Mouse (Mus musculus) bone marrow, adult 2 months (tissue): Measurements from ENCODE around the gene H2afv. TPM values are rescaled to one million over a fixed set of nuclear protein-coding genes. Genes with fewer than 3 reads are reported as not detected.
A peak's percentile ranks its signal among the peaks of the same experiment; 100 is the strongest.

Experiments
- H3K27ac ChIP-seq: fragments of 200-500 bp; 2 replicates; pipeline ENCODE4 v1.5.1; 2012; ENCODE audit warnings: low read depth, mild to moderate bottlenecking, control low read depth, inconsistent platforms, low read length; ENCODE audit not compliant: control insufficient read depth, poor library complexity, insufficient read depth
- H3K4me1 ChIP-seq: fragments of 200-500 bp; 2 replicates; pipeline ENCODE4 v1.6.1; 2011; ENCODE audit warnings: low read length; ENCODE audit not compliant: control insufficient read depth, insufficient read depth
- H3K4me3 ChIP-seq: fragments of 200-500 bp; replicated peaks from 2 replicates; pipeline ENCODE3; 2011; ENCODE audit warnings: mild to moderate bottlenecking, low read depth, low read length, control low read depth; ENCODE audit not compliant: control insufficient read depth
- CTCF ChIP-seq: fragments of 200-500 bp; IDR thresholded peaks from 2 replicates; pipeline ENCODE4 v1.5.1; 2011; ENCODE audit warnings: low read length, control low read depth; ENCODE audit not compliant: control insufficient read depth, insufficient read depth
- POLR2A ChIP-seq: fragments of 200-500 bp; IDR thresholded peaks from 2 replicates; pipeline ENCODE4 v1.6.1; 2011; ENCODE audit warnings: low read depth, mild to moderate bottlenecking, control low read depth, low read length, borderline replicate concordance; ENCODE audit not compliant: control insufficient read depth
- WGBS: fragments of 180-500 bp; shearing (Covaris S2); methylation state at CpG from one replicate; pipeline ENCODE4 v1.1.7; 2018; 5-methylcytosine and 5-hydroxymethylcytosine counted together
- polyA plus RNA-seq: library from polyadenylated mRNA; stranded (reverse); fragments of >200 nt; gene quantifications from 2 replicates; pipeline ENCODE4 v1.2.4, GENCODE M21; 2011; ENCODE audit warnings: low replicate concordance; ENCODE audit not compliant: missing spikeins, insufficient read depth, insufficient read length

The H2afv gene
- 139 and 217 TPM in 2 replicates for polyA plus RNA-seq

GRCm38 (mm10) chr11:6444077-6444853 is at the start of gene H2afv:
Gene H2afv (minus strand): TSS chr11:6444443.
- TF ChIP-seq POLR2A (peak; percentile 37; the same call in 1 of the 2 replicates), CTCF (peak; percentile 32; the same call in 1 of the 2 replicates)
- WGBS = under 1% methylated on average over 80 of the region's 80 CpGs
- peak within 1 kb of the TSS; percentile 88 for H3K27ac ChIP-seq
- no peaks in the 10 kb centered on the region for H3K4me1 ChIP-seq
- H3K4me3 ChIP-seq = peak within 1 kb of the TSS; percentile 86

DNA sequence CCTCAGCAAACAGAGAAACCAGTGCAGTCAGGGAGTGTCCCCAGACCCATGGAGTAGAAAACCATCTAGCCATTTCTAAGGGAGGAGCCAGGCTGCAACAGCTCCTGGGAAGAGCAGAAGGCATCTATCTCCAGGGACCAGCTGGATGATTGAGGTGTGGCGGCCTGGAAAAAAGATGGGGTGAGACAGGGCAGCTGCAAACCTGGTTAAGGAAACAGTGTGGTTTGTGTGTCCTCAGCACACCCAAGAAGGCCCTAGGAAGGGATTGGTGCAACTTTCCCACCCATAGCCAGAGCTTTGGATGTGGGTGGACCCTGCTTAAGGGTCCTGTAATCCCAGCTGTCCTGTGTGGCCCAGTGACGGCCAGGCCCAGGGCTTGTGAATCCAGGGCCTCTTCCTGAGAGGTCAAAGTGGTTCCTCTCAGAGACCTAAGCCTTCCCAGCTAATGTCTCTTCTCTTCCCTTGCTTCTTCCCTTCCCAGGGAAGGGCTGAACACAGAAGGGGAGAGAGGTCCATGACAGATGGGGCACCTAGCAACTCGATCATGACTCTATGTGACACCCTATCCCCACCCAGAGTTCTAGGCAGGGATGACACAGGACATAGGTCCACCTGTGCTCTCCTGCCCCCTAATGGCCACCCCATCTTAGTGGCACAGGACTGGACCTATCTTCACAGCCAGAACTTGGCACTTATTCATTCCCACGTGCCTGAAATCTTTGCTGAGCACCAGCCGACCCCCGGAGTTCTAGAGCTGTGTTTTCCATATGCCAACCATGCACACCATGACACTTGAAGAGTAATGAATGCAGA is 45.7 kb upstream of the H2afv start:
- no peak overlapping the region for H3K4me3 ChIP-seq
- no peak overlapping the region for H3K27ac ChIP-seq
- H3K4me1 ChIP-seq = no peaks in the 10 kb centered on the region
- 30% methylated on average over 6 of the region's 6 CpGs for whole genome bisulfite sequencing
- TF ChIP-seq POLR2A = no peak
- peak; percentile 91 for TF ChIP-seq CTCF

GRCm38 (mm10) chr11:6489257-6489656 is 45.0 kb upstream of the H2afv start:
- Histone ChIP-seq H3K4me3 (no peak overlapping the region), H3K4me1 (no peaks in the 10 kb centered on the region), H3K27ac (no peak overlapping the region)
- no peak for TF ChIP-seq CTCF
- no peak for TF ChIP-seq POLR2A
- WGBS = 53% methylated on average over 7 of the region's 7 CpGs

- 90% methylated on average over 5 of the region's 5 CpGs for WGBS
- H3K4me3 ChIP-seq = no peak overlapping the region
- H3K27ac ChIP-seq = no peak overlapping the region
- no peaks in the 10 kb centered on the region for H3K4me1 ChIP-seq
- no peak for TF ChIP-seq CTCF
- TF ChIP-seq POLR2A = no peak
Measured at GRCm38 (mm10) chr11:6488041-6488684, 43.9 kb upstream of the H2afv start.

DNA sequence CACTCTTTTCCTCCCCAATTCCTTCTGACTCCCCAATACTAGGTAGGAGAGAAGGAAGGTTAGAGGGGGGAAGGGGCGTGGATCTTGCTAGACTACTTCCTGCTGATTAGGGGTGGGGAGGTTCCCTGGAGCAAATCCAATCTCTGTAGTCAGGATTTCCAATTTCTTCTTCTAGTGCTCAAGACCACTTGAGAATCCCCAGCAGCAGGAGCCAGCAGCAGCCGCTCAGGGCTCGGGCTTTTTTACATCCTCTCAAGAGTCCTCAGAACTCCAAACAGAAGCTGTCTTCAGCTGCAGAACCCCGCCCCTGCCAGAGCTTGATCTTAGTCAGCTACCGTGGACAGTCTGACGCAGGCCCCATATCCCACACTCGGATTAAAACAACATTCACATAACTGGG is 43.3 kb upstream of the H2afv start:
- Histone ChIP-seq H3K4me1 (no peaks in the 10 kb centered on the region), H3K27ac (no peak overlapping the region), H3K4me3 (no peak overlapping the region)
- TF ChIP-seq CTCF (no peak), POLR2A (no peak)
- 58% methylated on average over 7 of the region's 7 CpGs for WGBS

DNA sequence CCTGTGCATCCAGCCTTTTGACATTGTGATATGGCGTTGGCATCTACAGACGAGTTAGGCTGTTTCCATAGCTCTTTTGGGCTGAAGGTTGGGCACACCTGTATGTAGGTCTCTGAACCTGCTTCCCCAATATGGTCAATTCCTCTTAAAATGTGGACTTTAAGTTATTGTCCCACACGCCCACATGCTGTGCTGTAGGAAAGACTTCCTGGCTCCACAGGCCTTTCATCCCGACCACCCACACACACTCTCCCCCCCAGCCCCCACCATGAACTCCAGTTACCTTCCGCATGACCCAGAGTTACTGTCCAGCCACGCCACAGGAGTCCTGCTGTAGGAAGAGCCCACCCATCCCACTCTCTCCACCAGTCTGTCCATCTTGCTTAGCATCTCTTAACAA is 42.7 kb upstream of the H2afv start:
- no peaks in the 10 kb centered on the region for H3K4me1 ChIP-seq
- H3K4me3 ChIP-seq = no peak overlapping the region
- 76% methylated on average over 6 of the region's 6 CpGs for WGBS
- no peak overlapping the region for H3K27ac ChIP-seq
- TF ChIP-seq POLR2A (no peak), CTCF (no peak)

DNA sequence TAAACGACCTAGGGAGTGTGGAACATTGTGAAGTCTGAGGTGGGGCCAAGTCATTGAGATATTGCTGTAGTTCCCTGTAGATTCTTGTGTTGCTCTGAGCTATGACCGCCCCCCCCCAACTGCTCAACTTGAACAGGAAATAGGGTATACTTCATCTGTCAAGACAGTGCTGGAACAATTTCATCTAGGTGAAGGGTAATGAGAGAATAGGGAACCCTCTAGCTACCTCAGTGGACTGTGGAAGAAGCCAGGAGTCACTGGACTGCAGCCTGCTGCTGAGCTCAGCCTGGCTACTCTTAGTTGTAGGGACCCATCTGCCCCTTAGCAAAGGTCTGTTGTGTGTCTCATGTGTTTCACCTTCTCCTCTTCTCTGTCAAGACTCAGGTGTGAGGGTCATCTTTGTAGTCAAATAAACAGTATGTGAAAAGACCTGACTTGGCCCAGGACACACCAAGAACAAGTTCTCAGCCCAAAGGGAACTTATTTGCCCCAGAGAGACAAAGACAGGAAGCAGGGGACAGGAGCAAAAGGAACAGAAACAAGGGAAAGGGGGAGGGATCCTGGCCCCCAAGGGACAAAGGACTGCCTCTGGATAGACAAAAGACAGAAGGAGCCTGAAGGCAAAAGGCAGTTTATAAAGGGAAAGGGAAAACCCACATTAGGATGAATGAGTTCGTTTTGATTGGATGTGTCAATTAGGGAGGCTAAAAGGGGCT is 40.2 kb upstream of the H2afv start:
- WGBS = 26% methylated on average over 3 of the region's 3 CpGs
- Histone ChIP-seq H3K4me3 (no peak overlapping the region), H3K4me1 (no peaks in the 10 kb centered on the region; the same call in 1 of the 2 replicates), H3K27ac (no peak overlapping the region)
- no peak for TF ChIP-seq CTCF
- TF ChIP-seq POLR2A = no peak
